Mouse (Mus musculus) hindbrain, embryonic 11.5 days (tissue): Measurements from ENCODE around the gene Spint1. TPM values are rescaled to one million over a fixed set of nuclear protein-coding genes. Genes with fewer than 3 reads are reported as not detected.

ENCODE experiments used
- ATAC-seq: fragments of 200-750 bp; cut with Nextera tagmentation; 2 replicates; pipeline ENCODE4 v1.8.0; 2017; ENCODE audit warnings: mild to moderate bottlenecking, moderate TSS enrichment, moderate library complexity; ENCODE audit not compliant: low FRiP score
- DNase-seq: peaks from one replicate; pipeline ENCODE4 v3.0.0-alpha.2; 2015; ENCODE audit warnings: low spot score
- H3K27ac ChIP-seq: fragments of 300-500 bp; sonication (generic); 2 replicates; pipeline ENCODE4 v1.5.1; 2014; ENCODE audit warnings: mild to moderate bottlenecking, low read depth, low read length
- H3K27me3 ChIP-seq: fragments of 300-500 bp; sonication (generic); 2 replicates; pipeline ENCODE4 v1.6.1; 2014; ENCODE audit warnings: mild to moderate bottlenecking, low read length, moderate library complexity, mixed read lengths; ENCODE audit not compliant: control insufficient read depth, insufficient read depth
- H3K36me3 ChIP-seq: fragments of 300-500 bp; sonication (generic); 2 replicates; pipeline ENCODE4 v1.6.1; 2014; ENCODE audit warnings: mild to moderate bottlenecking, low read length, moderate library complexity, mixed read lengths; ENCODE audit not compliant: control insufficient read depth, insufficient read depth
- H3K4me1 ChIP-seq: fragments of 300-500 bp; sonication (generic); replicated peaks from 2 replicates; pipeline ENCODE4 v1.6.1; 2014; ENCODE audit warnings: low read length, mixed read lengths; ENCODE audit not compliant: control insufficient read depth, insufficient read depth
- H3K4me2 ChIP-seq: fragments of 300-500 bp; sonication (generic); replicated peaks from 2 replicates; pipeline ENCODE4 v1.6.1; 2014; ENCODE audit warnings: mild to moderate bottlenecking, low read depth, low read length
- H3K4me3 ChIP-seq: fragments of 300-500 bp; sonication (generic); 2 replicates; pipeline ENCODE4 v1.5.1; 2014; ENCODE audit warnings: low read depth, low read length
- H3K9ac ChIP-seq: fragments of 300-500 bp; sonication (generic); 2 replicates; pipeline ENCODE4 v1.6.1; 2014; ENCODE audit warnings: low read depth, low read length
- H3K9me3 ChIP-seq: fragments of 300-500 bp; sonication (generic); 2 replicates; pipeline ENCODE4 v1.6.1; 2016; ENCODE audit warnings: low read length; ENCODE audit not compliant: control insufficient read depth
- WGBS: fragments of 180-500 bp; shearing (Covaris S2); extraction: QIAGEN DNeasy Blood & Tissue Kit; methylation state at CpG from one replicate; pipeline ENCODE4 v1.1.7; 2014; 5-methylcytosine and 5-hydroxymethylcytosine counted together
- polyA plus RNA-seq: library from polyadenylated mRNA; unstranded; fragments of >200 nt; fragmentation: Nextera tagmentation; extraction: Ambion mirVana; gene quantifications from 2 replicates; pipeline ENCODE4 v1.2.1, GENCODE M21; 2014

The Spint1 gene
- polyA plus RNA-seq, 1 experiment from 2014 or later = 4.6 TPM

DNA sequence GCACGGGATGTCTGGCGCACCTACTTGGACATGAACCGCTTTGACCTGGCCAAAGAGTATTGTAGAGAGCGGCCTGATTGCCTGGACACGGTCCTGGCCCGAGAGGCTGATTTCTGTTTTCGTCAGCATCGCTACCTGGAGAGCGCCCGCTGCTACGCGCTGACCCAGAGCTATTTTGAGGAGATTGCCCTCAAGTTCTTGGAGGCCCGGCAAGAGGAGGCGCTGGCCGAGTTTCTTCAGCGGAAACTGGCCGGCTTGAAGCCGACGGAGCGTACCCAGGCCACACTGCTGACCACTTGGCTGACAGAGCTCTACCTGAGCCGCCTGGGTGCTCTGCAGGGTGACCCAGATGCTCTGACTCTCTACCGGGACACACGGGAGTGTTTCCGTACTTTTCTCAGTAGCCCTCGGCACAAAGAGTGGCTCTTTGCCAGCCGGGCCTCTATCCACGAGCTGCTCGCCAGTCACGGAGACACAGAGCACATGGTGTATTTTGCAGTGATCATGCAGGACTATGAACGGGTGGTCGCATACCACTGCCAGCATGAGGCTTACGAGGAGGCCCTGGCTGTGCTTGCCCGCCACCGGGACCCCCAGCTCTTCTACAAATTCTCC lies 56.7 kb downstream of the Spint1 start:
- 96% methylated on average over 34 of the region's 34 CpGs for WGBS
- H3K9ac ChIP-seq = no peak overlapping the region
- H3K4me2 ChIP-seq = no peak overlapping the region
- H3K4me3 ChIP-seq = no peak overlapping the region
- H3K27me3 ChIP-seq = no peaks in the 10 kb centered on the region
- ATAC-seq (no peak), DNase-seq (no peak)
- H3K4me1 ChIP-seq = peaks cover 7% of the 10 kb centered on the region; the same call in 1 of the 2 replicates
- no peaks in the 10 kb centered on the region for H3K9me3 ChIP-seq
- no peak overlapping the region for H3K27ac ChIP-seq
- H3K36me3 ChIP-seq = peaks cover 4% of the 10 kb centered on the region; the same call in 1 of the 2 replicates

DNA sequence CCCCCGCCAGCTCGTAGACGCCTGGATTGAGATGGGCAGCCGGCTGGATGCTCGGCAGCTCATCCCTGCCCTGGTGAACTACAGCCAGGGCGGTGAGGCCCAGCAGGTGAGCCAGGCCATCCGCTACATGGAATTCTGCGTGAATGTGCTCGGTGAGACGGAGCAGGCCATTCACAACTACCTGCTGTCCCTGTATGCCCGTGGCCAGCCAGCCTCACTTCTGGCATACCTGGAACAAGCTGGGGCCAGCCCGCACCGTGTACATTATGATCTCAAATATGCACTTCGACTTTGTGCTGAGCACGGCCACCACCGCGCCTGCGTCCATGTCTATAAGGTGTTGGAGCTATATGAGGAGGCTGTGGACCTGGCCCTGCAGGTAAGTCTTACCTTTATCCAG lies 57.2 kb downstream of the Spint1 start:
- no peak overlapping the region for H3K9ac ChIP-seq
- peaks cover 4% of the 10 kb centered on the region; the same call in 1 of the 2 replicates for H3K4me1 ChIP-seq

DNA sequence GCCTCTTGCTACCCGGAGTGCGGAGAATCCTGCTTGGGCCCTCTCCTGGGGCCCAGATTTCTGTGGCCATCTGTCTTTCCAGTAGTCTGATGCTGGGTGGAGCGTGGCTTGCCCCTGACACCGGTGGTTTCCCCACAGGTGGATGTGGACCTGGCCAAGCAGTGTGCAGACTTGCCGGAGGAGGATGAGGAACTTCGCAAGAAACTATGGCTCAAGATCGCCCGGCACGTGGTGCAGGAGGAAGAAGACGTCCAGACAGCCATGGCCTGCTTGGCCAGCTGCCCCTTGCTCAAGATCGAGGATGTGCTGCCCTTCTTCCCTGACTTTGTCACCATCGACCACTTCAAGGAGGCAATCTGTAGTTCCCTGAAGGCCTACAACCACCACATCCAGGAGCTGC lies 59.6 kb downstream of the Spint1 start:
- Histone ChIP-seq H3K9me3 (no peaks in the 10 kb centered on the region), H3K4me3 (no peak overlapping the region), H3K4me1 (0 out of 2 replicates have a peak, but pooled peaks cover 6% of the 10 kb centered on the region), H3K9ac (no peak overlapping the region), H3K4me2 (no peak overlapping the region), H3K27ac (no peak overlapping the region), H3K36me3 (peaks cover 4% of the 10 kb centered on the region; the same call in 1 of the 2 replicates), H3K27me3 (no peaks in the 10 kb centered on the region; the same call in 1 of the 2 replicates)
- DNase-seq = no peak
- over 99% methylated on average over 12 of the region's 12 CpGs for WGBS
- no peak for ATAC-seq

More for the DNA sequence above, 57.2 kb downstream of the Spint1 start:
- H3K9me3 ChIP-seq = no peaks in the 10 kb centered on the region
- no peak for ATAC-seq
- WGBS = 97% methylated on average over 18 of the region's 18 CpGs
- H3K27ac ChIP-seq = no peak overlapping the region
- DNase-seq = no peak
- no peaks in the 10 kb centered on the region for H3K27me3 ChIP-seq
- peaks cover 4% of the 10 kb centered on the region; the same call in 1 of the 2 replicates for H3K36me3 ChIP-seq
- no peak overlapping the region for H3K4me2 ChIP-seq
- H3K4me3 ChIP-seq = no peak overlapping the region

DNA sequence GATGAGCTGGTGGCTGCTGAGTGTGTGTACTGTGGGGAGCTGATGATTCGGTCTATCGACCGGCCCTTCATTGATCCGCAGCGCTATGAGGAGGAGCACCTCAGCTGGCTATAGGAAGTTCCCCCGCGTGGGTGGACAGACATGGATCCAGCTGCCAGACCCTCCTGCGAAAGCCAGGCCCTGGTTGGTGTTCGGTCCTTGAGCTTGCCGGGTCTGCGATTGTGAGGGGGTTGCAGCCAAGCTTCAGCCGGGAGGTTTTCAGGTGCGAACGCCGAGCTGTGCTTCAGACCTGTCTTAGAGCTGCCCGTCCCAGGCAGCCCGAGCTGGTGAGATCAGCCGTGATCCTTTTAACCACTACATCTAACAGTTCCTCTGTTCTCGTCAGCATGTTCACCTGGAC lies 60.3 kb downstream of the Spint1 start:
- Histone ChIP-seq H3K27me3 (no peaks in the 10 kb centered on the region; the same call in 1 of the 2 replicates), H3K4me2 (no peak overlapping the region), H3K4me3 (no peak overlapping the region), H3K27ac (no peak overlapping the region), H3K9ac (no peak overlapping the region), H3K4me1 (0 out of 2 replicates have a peak, but pooled peaks cover 6% of the 10 kb centered on the region), H3K36me3 (peaks cover 4% of the 10 kb centered on the region; the same call in 1 of the 2 replicates), H3K9me3 (no peaks in the 10 kb centered on the region)
- ATAC-seq (no peak), DNase-seq (no peak)
- 94% methylated on average over 19 of the region's 19 CpGs for WGBS

DNA sequence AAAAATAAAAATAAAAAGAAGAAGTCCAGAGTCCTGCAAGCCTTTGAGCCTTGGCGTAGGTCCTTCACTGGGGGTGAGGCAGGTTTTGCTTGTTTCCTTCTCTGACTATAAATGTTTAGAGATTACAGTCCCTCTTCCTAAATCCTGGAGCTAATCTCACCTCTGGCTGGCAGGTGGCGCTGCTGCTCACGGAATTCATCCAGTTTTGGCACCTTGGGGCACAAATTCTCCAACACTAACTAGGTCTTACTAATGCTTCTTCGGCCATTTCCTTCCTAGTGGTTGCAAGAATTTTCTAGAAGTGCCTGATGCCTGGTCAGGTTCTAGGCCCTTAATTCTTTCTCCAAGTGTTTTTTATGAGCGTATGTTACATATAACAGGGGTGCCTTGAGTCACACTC lies 61.2 kb downstream of the Spint1 start:
- H3K4me3 ChIP-seq = no peak overlapping the region
- WGBS = 55% methylated on average over 5 of the region's 5 CpGs
- H3K9ac ChIP-seq = no peak overlapping the region
- H3K27me3 ChIP-seq = no peaks in the 10 kb centered on the region; the same call in 1 of the 2 replicates
- DNase-seq = peak; percentile 72
- no peak for ATAC-seq
- H3K36me3 ChIP-seq = peaks cover 4% of the 10 kb centered on the region; the same call in 1 of the 2 replicates
- no peaks in the 10 kb centered on the region for H3K9me3 ChIP-seq
- 0 out of 2 replicates have a peak, but pooled peaks cover 6% of the 10 kb centered on the region for H3K4me1 ChIP-seq
- H3K4me2 ChIP-seq = no peak overlapping the region
- H3K27ac ChIP-seq = no peak overlapping the region

DNA sequence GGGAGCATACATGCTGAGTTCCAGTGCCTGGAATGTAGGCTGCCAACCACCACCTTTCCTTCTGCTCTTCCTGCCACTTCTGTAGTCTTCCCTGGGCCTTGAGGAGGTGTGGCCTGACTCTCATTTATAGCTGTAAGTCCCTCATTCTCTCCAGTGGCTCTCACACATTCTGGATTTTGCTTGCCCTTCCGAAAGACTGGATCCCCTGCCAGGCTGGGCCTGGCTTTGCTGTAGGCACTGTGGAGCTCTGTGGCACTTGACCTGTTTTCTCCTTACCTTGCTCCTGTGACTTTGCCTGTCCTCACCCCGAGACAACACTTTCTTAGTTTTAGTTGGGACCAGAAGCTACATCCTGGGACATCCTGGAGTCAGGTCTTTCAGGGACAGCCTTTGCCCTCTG lies 61.7 kb downstream of the Spint1 start:
- Histone ChIP-seq H3K4me3 (no peak overlapping the region), H3K9me3 (no peaks in the 10 kb centered on the region), H3K27ac (no peak overlapping the region), H3K9ac (no peak overlapping the region), H3K27me3 (no peaks in the 10 kb centered on the region; the same call in 1 of the 2 replicates), H3K4me1 (0 out of 2 replicates have a peak, but pooled peaks cover 6% of the 10 kb centered on the region), H3K4me2 (no peak overlapping the region), H3K36me3 (peaks cover 4% of the 10 kb centered on the region; the same call in 1 of the 2 replicates)
- ATAC-seq = no peak
- DNase-seq = no peak
- WGBS = 92% methylated on average over 2 of the region's 2 CpGs

Other genes with a start within 250 kb of the Spint1 start
- 23.3 and 25.8 TPM in 2 replicates for gene Ccdc32, start 208.0 kb upstream of the Spint1 start, polyA plus RNA-seq
- 6.6 and 7.2 TPM in 2 replicates for gene Rpusd2, start 202.6 kb upstream of the Spint1 start, polyA plus RNA-seq
- 37.2 and 47.9 TPM in 2 replicates for gene Knl1, start 190.2 kb upstream of the Spint1 start, polyA plus RNA-seq
- 48.1 and 57.9 TPM in 2 replicates for gene Rad51, start 124.6 kb upstream of the Spint1 start, polyA plus RNA-seq
- 43.6 and 45.7 TPM in 2 replicates for gene Rmdn3, start 80.3 kb upstream of the Spint1 start, polyA plus RNA-seq
- 4.9 and 5.4 TPM in 2 replicates for gene Gchfr, start 69.6 kb upstream of the Spint1 start, polyA plus RNA-seq
- 0.32 and 0.33 TPM in 2 replicates for gene Gm14137, start 62.9 kb upstream of the Spint1 start, polyA plus RNA-seq
- 42.9 and 46.2 TPM in 2 replicates for gene Zfyve19, start 28.7 kb upstream of the Spint1 start, polyA plus RNA-seq
- 22.0 and 22.2 TPM in 2 replicates for gene Dnajc17, start 28.6 kb upstream of the Spint1 start, polyA plus RNA-seq
- gene Ppp1r14d, start 7.5 kb upstream of the Spint1 start, polyA plus RNA-seq = 0.23 TPM in 1 of 2 replicates, not detected in the other
- gene Rhov, start 33.9 kb downstream of the Spint1 start, polyA plus RNA-seq = 3.1 and 3.5 TPM in 2 replicates
- 8.5 and 10.9 TPM in 2 replicates for gene Vps18, start 51.4 kb downstream of the Spint1 start, polyA plus RNA-seq
- gene Dll4, start 88.4 kb downstream of the Spint1 start, polyA plus RNA-seq = 2.7 and 2.9 TPM in 2 replicates
- 0.46 and 1.4 TPM in 2 replicates for gene Chac1, start 113.9 kb downstream of the Spint1 start, polyA plus RNA-seq
- gene Ino80, start 240.3 kb downstream of the Spint1 start, polyA plus RNA-seq = 3.7 and 5.6 TPM in 2 replicates